Mouse (Mus musculus): Measurements from ENCODE around the gene Gm28041.
A peak's percentile ranks its signal among the peaks of the same experiment; 100 is the strongest.
"Not testable (repeated sequence)": the region's sequence is repeated elsewhere in the genome, so short reads cannot be mapped to it uniquely, and the experiment has no call there.

Gm28041 gene

DNA sequence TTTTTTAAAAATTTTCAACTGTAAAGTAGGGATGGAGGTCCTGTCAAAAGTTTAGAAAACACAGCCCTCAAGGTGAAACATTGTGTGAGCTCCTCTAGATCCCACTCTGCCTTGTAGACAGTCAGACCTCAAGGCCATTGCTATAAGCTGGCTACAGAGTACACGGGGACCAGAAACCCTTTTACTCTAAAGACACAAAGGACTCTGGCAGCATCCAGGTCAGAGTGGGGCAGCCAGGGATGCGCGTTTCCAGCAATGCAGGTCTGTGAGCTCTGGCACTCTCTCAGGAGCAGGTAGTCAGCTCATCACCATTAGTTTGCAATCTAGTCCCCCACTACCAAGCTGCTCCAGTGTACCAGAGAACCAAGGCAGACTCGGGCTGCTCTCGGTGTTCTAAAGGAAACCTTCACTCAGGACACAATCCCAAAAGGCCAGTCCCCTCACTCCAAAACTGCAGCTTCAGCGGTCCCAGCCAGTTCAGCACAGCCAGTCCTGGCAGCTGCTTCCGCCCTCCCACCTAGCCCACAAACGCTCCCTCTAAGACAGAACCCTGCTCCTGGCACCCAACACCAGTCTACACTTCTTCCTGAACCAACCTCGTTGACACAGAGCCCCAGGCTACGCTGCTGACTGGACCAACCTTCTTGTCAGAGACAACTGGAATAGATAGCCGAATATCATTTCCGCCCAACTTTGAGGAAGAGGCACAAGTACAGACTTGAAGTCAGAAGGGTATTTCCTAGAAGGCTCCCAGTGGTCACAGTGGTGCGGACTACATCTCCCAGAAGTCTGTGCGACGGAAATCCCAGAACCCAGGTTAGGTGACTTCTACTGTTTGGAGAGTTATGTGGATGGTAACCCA, at the start of gene Gm28041, which contains the start of gene Zfp456:
Gm28041 (minus strand) TSS at position 684 of the 862 bp plus-strand sequence.
Zfp456 (minus strand) TSS at position 761 of the 862 bp plus-strand sequence.
- ATAC-seq (ENCODE audit: low TSS enrichment), result peak; percentile 99

- ATAC-seq (ENCODE audit: low TSS enrichment), result not testable (repeated sequence)
Measured at GRCm38 (mm10) chr13:67422532-67422931, 47.0 kb upstream of the Gm28041 start.

GRCm38 (mm10) chr13:67421207-67421857, 45.8 kb upstream of the Gm28041 start, which contains the start of gene Zfp459:
TSS of gene Zfp459 (minus strand) at chr13:67421418.
- ATAC-seq (ENCODE audit: low TSS enrichment), result peak; percentile 92

GRCm38 (mm10) chr13:67420558-67421206, 45.1 kb upstream of the Gm28041 start:
- no peak for ATAC-seq (ENCODE audit: low TSS enrichment)

GRCm38 (mm10) chr13:67416811-67417210, 41.3 kb upstream of the Gm28041 start:
- ATAC-seq (ENCODE audit: low TSS enrichment), result no peak

- ATAC-seq (ENCODE audit: low TSS enrichment), result no peak
Measured at GRCm38 (mm10) chr13:67415759-67416158, 40.2 kb upstream of the Gm28041 start.

GRCm38 (mm10) chr13:67413634-67414033, 38.1 kb upstream of the Gm28041 start:
- ATAC-seq (ENCODE audit: low TSS enrichment), result peak; percentile 41; the same call in 1 of the 2 replicates

DNA sequence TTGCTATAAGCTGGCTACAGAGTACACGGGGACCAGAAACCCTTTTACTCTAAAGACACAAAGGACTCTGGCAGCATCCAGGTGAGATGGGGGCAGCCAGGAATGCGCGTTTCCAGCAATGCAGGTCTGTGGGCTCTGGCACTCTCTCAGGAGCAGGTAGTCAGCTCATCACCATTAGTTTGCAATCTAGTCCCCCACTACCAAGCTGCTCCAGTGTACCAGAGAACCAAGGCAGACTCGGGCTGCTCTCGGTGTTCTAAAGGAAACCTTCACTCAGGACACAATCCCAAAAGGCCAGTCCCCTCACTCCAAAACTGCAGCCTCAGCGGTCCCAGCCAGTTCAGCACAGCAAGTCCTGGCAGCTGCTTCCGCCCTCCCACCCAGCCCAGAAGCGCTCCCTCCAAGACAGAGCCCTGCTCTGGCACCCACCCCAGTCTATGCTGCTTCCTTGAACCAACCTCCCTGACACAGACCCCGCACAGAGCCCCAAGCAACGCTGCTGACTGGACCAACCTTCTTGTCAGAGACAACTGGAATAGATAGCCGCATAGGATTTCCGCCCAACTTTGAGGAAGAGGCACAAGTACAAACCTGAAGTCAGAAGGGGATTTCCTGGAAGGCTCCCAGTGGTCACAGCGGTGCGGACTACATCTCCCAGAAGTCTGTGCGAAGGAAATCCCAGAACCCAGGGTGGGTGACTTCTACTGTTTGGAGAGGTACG, 23.8 kb upstream of the Gm28041 start, which contains the start of gene Zfp429:
Zfp429 (minus strand) TSS at position 637 of the 721 bp plus-strand sequence.
- ATAC-seq (ENCODE audit: low TSS enrichment), result peak; percentile 100

- not testable (repeated sequence) for ATAC-seq (ENCODE audit: low TSS enrichment)
Measured at GRCm38 (mm10) chr13:67376255-67376654, 722 bp upstream of the Gm28041 start.

GRCm38 (mm10) chr13:67360131-67360744, 15.3 kb downstream of the Gm28041 start, which contains the start of the genes Gm28044 and Zfp953:
TSS of gene Gm28044 (minus strand) at chr13:67360536.
TSS of gene Zfp953 (minus strand) at chr13:67360605.
- peak; percentile 99 for ATAC-seq (ENCODE audit: low TSS enrichment)

GRCm38 (mm10) chr13:67351854-67352253, 23.7 kb downstream of the Gm28041 start:
- ATAC-seq (ENCODE audit: low TSS enrichment), result no peak

- no peak for ATAC-seq (ENCODE audit: low TSS enrichment)
Measured at GRCm38 (mm10) chr13:67343422-67343821, 32.1 kb downstream of the Gm28041 start.

- no peak for ATAC-seq (ENCODE audit: low TSS enrichment)
Measured at GRCm38 (mm10) chr13:67332877-67333276, 42.7 kb downstream of the Gm28041 start.

GRCm38 (mm10) chr13:67332019-67332724, 43.4 kb downstream of the Gm28041 start, which contains the start of gene Zfp595:
TSS of gene Zfp595 (minus strand) at chr13:67332570.
- peak; percentile 99 for ATAC-seq (ENCODE audit: low TSS enrichment)

GRCm38 (mm10) chr13:67306718-67307117, 68.8 kb downstream of the Gm28041 start:
- peak; percentile 33 for ATAC-seq (ENCODE audit: low TSS enrichment)

- peak; percentile 99 for ATAC-seq (ENCODE audit: low TSS enrichment)
Measured at GRCm38 (mm10) chr13:67305822-67306672, 69.5 kb downstream of the Gm28041 start, which contains the start of gene Zfp457. TSS of gene Zfp457 (minus strand) at chr13:67306485.

All from frontal cortex, adult (tissue).